Mouse (Mus musculus): ENCODE measurements around the gene Pde4dip.

- TF ChIP-seq CTCF (IDR thresholded peaks at IDR 0.05; ENCODE audit: insufficient read depth, low read depth, low read length) (no peak), POLR2A (IDR thresholded peaks at IDR 0.05; ENCODE audit: insufficient read depth, low read depth, low read length) (no peak)
These were observed 18.8 kb downstream of the Pde4dip start for GRCm38 (mm10) chr3:97869730-97870129.

Data from olfactory bulb, adult 2 months (tissue).